11 mouse cellular contexts compared by ENCODE assay signal in genomic region chr5:103777446-103777845, GRCm38 (mm10).
DNase-seq lines count a peak whose midpoint lies in the region; ATAC-seq and TF ChIP-seq lines count a peak whose summit lies in the region.
"Had no signal": no experiment of that assay in that cellular context is flagged by ENCODE, and none has a peak within 500 bp of the region (broad histone marks: within the 10 kb centered on the region; RNA-seq: fewer than 3 reads in every experiment).

No protein-coding gene starts in this region.

- no peaks in the 10 kb centered on the region for H3K27me3 ChIP-seq in kidney, embryonic 16.5 days (ENCODE audit: insufficient read depth, low read length)
- no peaks in the 10 kb centered on the region for H3K27me3 ChIP-seq in embryonic facial prominence, embryonic 14.5 days (replicated peaks; ENCODE audit: control insufficient read depth, insufficient read depth, low read length)
- no peaks in the 10 kb centered on the region for H3K27me3 ChIP-seq in hindbrain, postnatal 0 days (ENCODE audit: insufficient read depth, low read length)
- H3K27me3 ChIP-seq in midbrain, embryonic 14.5 days (ENCODE audit: control insufficient read depth, insufficient read depth, low read length): no peaks in the 10 kb centered on the region

- peaks cover 93% of the 10 kb centered on the region for H3K4me1 ChIP-seq in kidney, embryonic 16.5 days (ENCODE audit: insufficient read depth, low read length)
- peaks cover 39% of the 10 kb centered on the region for H3K4me1 ChIP-seq in embryonic facial prominence, embryonic 14.5 days (ENCODE audit: control insufficient read depth, insufficient read depth, low read length)
- peaks cover 22% of the 10 kb centered on the region for H3K4me1 ChIP-seq in hindbrain, postnatal 0 days (ENCODE audit: insufficient read depth, low read length)
- peaks cover 44% of the 10 kb centered on the region for H3K4me1 ChIP-seq in midbrain, embryonic 14.5 days (ENCODE audit: control insufficient read depth, insufficient read depth, low read length)

- no peaks in the 10 kb centered on the region for H3K36me3 ChIP-seq in kidney, embryonic 16.5 days (ENCODE audit: insufficient read depth, low read length)
- H3K36me3 ChIP-seq in embryonic facial prominence, embryonic 14.5 days (ENCODE audit: control insufficient read depth, insufficient read depth, low read length): no peaks in the 10 kb centered on the region
- no peaks in the 10 kb centered on the region for H3K36me3 ChIP-seq in hindbrain, postnatal 0 days (ENCODE audit: insufficient read depth, low read length)
- no peaks in the 10 kb centered on the region for H3K36me3 ChIP-seq in midbrain, embryonic 14.5 days (ENCODE audit: control insufficient read depth, insufficient read depth, low read length)

- H3K27ac ChIP-seq in kidney, embryonic 16.5 days (ENCODE audit: low read length): peak overlapping the region; percentile 96
- H3K27ac ChIP-seq in embryonic facial prominence, embryonic 14.5 days (replicated peaks; ENCODE audit: low read depth, low read length): no peak overlapping the region; the same call in 1 of the 2 replicates
- H3K27ac ChIP-seq in hindbrain, postnatal 0 days: no peak overlapping the region; the same call in 1 of the 2 replicates
- H3K27ac ChIP-seq in midbrain, embryonic 14.5 days (replicated peaks; ENCODE audit: low read depth, low read length): peak overlapping the region; percentile 46; the same call in 1 of the 2 replicates

- H3K9me3 ChIP-seq in kidney, embryonic 16.5 days (ENCODE audit: low read length): no peaks in the 10 kb centered on the region
- H3K9me3 ChIP-seq in embryonic facial prominence, embryonic 14.5 days (ENCODE audit: control insufficient read depth, low read length): no peaks in the 10 kb centered on the region
- H3K9me3 ChIP-seq in hindbrain, postnatal 0 days (ENCODE audit: low read length): no peaks in the 10 kb centered on the region
- H3K9me3 ChIP-seq in midbrain, embryonic 14.5 days (ENCODE audit: control insufficient read depth, low read length): no peaks in the 10 kb centered on the region

- ATAC-seq in kidney, embryonic 16.5 days (ENCODE audit: low FRiP score, low TSS enrichment): no peak; the same call in 1 of the 2 replicates
- no peak for ATAC-seq in embryonic facial prominence, embryonic 14.5 days (ENCODE audit: low read depth)
- ATAC-seq in hindbrain, postnatal 0 days: no peak
- ATAC-seq in midbrain, embryonic 14.5 days (ENCODE audit: low FRiP score, low TSS enrichment): no peak

- peak overlapping the region; percentile 53 for H3K4me2 ChIP-seq in kidney, embryonic 16.5 days (replicated peaks; ENCODE audit: low read depth, low read length)
- H3K4me2 ChIP-seq in embryonic facial prominence, embryonic 14.5 days (ENCODE audit: low read depth, low read length): peak overlapping the region; percentile 58
- H3K4me2 ChIP-seq in hindbrain, postnatal 0 days (ENCODE audit: low read depth, low read length): peak overlapping the region; percentile 57; the same call in 1 of the 2 replicates
- H3K4me2 ChIP-seq in midbrain, embryonic 14.5 days (ENCODE audit: low read length): peak overlapping the region; percentile 58

- WGBS in kidney, embryonic 16.5 days: 46% methylated on average over 4 of the region's 4 CpGs
- WGBS in embryonic facial prominence, embryonic 14.5 days: 46% methylated on average over 4 of the region's 4 CpGs
- WGBS in hindbrain, postnatal 0 days: 51% methylated on average over 4 of the region's 4 CpGs
- WGBS in midbrain, embryonic 14.5 days: 43% methylated on average over 4 of the region's 4 CpGs

- no peak for TF ChIP-seq CTCF in hindbrain, postnatal 0 days (IDR thresholded peaks at IDR 0.05; ENCODE audit: low read depth)

- no peak for DNase-seq in kidney, adult 11 months
- no peak for DNase-seq in embryonic facial prominence, embryonic 14.5 days (ENCODE audit: low spot score)
- DNase-seq in hindbrain, postnatal 0 days (ENCODE audit: low spot score): no peak
- no peak for DNase-seq in midbrain, embryonic 14.5 days
- DNase-seq in cerebellum, postnatal 25 days: no peak
- DNase-seq in adrenal gland, adult (ENCODE audit: inconsistent age in 2 of 2, low spot score in 1 of 2): no peak
- no peak for DNase-seq in adrenal gland, adult 8-10 months
- DNase-seq: kidney, postnatal 10 days; thymus, postnatal 4 days had no signal

- H3K4me3 ChIP-seq in kidney, embryonic 16.5 days (ENCODE audit: low read length): no peak overlapping the region
- H3K4me3 ChIP-seq in embryonic facial prominence, embryonic 14.5 days (ENCODE audit: low read depth, low read length): no peak overlapping the region
- no peak overlapping the region for H3K4me3 ChIP-seq in hindbrain, postnatal 0 days (ENCODE audit: low read length)
- no peak overlapping the region for H3K4me3 ChIP-seq in midbrain, embryonic 14.5 days (replicated peaks; ENCODE audit: low read depth, low read length)
- H3K4me3 ChIP-seq: erythroblast, embryonic 14.5 days had no signal

- no peak overlapping the region for H3K9ac ChIP-seq in kidney, embryonic 16.5 days (replicated peaks; ENCODE audit: low read length)
- no peak overlapping the region for H3K9ac ChIP-seq in embryonic facial prominence, embryonic 14.5 days (ENCODE audit: low read depth, low read length)
- no peak overlapping the region for H3K9ac ChIP-seq in hindbrain, postnatal 0 days (replicated peaks; ENCODE audit: low read length)
- no peak overlapping the region for H3K9ac ChIP-seq in midbrain, embryonic 14.5 days (replicated peaks; ENCODE audit: low read length)

Comparison
In these comparisons a context has a peak if more than half of its experiments do, and no peak if none do; other contexts are left out.
1. H3K27ac ChIP-seq: peak in kidney, embryonic 16.5 days (single experiment) and midbrain, embryonic 14.5 days (single experiment); none in embryonic facial prominence, embryonic 14.5 days (single experiment) and hindbrain, postnatal 0 days (single experiment).
2. Peak in every context shown above with its lines, with median percentiles within 50 percentile points of each other: H3K4me2 ChIP-seq.